8 mouse cellular contexts compared by ENCODE assay signal in genomic region chr6:119330506-119330905, GRCm38 (mm10). TPM values are rescaled to one million over a fixed set of nuclear protein-coding genes. Genes with fewer than 3 reads are reported as not detected.
DNase-seq lines count a peak whose midpoint lies in the region; ATAC-seq and TF ChIP-seq lines count a peak whose summit lies in the region.
"Had no signal": no experiment of that assay in that cellular context is flagged by ENCODE, and none has a peak within 500 bp of the region (broad histone marks: within the 10 kb centered on the region; RNA-seq: fewer than 3 reads in every experiment).

Gene Lrtm2, minus strand, starts transcription at chr6:119330766.

- no peaks in the 10 kb centered on the region for H3K9me3 ChIP-seq in ES-Bruce4 (replicated peaks; ENCODE audit: control insufficient read depth, insufficient read depth, low read length, poor library complexity, severe bottlenecking)
- no peaks in the 10 kb centered on the region for H3K9me3 ChIP-seq in ES-E14 (ENCODE audit: control insufficient read depth, insufficient read depth, low read depth, low read length)
- H3K9me3 ChIP-seq in embryonic facial prominence, embryonic 15.5 days (replicated peaks) = no peaks in the 10 kb centered on the region
- no peaks in the 10 kb centered on the region for H3K9me3 ChIP-seq in midbrain, embryonic 10.5 days (replicated peaks)
- H3K9me3 ChIP-seq in stomach, embryonic 15.5 days = no peaks in the 10 kb centered on the region

- peak within 1 kb of the TSS; percentile 52 for H3K4me2 ChIP-seq in embryonic facial prominence, embryonic 15.5 days (replicated peaks)
- peak within 1 kb of the TSS; percentile 56 for H3K4me2 ChIP-seq in stomach, embryonic 15.5 days

- DNase-seq in ES-E14 (ENCODE audit: low read depth, low spot score) = no peak
- peak; percentile 67 to 75 for DNase-seq in layer of hippocampus, adult 18-20 months (ENCODE audit: low spot score in 2 of 2)
- DNase-seq in midbrain, embryonic 10.5 days (ENCODE audit: low spot score) = peak; percentile 48
- no peak for DNase-seq in MN1 (ENCODE audit: low spot score)

- no peaks in the 10 kb centered on the region for H3K27me3 ChIP-seq in ES-Bruce4 (ENCODE audit: control insufficient read depth, insufficient read depth, low read length, poor library complexity, severe bottlenecking)
- H3K27me3 ChIP-seq in embryonic facial prominence, embryonic 15.5 days = peaks cover 53% of the 10 kb centered on the region
- H3K27me3 ChIP-seq in midbrain, embryonic 10.5 days (ENCODE audit: low read depth, poor library complexity, severe bottlenecking) = peaks cover 98% of the 10 kb centered on the region
- peaks cover 39% of the 10 kb centered on the region for H3K27me3 ChIP-seq in stomach, embryonic 15.5 days (replicated peaks)

- H3K4me1 ChIP-seq in ES-Bruce4 (ENCODE audit: control insufficient read depth, insufficient read depth, low read length) (peaks cover 15% of the 10 kb centered on the region), ES-E14 (ENCODE audit: control insufficient read depth in 2 of 2, insufficient read depth in 2 of 2, low read length in 2 of 2, poor library complexity in 1 of 2) (peaks cover 2 to 40% of the 10 kb centered on the region in 2 experiments; a peak in 3 of 4 replicates)
- peaks cover 21% of the 10 kb centered on the region for H3K4me1 ChIP-seq in embryonic facial prominence, embryonic 15.5 days
- peaks cover 61% of the 10 kb centered on the region for H3K4me1 ChIP-seq in midbrain, embryonic 10.5 days
- peaks cover 16% of the 10 kb centered on the region; the same call in 1 of the 2 replicates for H3K4me1 ChIP-seq in stomach, embryonic 15.5 days

- H3K27ac ChIP-seq in ES-Bruce4 (ENCODE audit: insufficient read depth, low read length) = no peak within 1 kb of the TSS
- H3K27ac ChIP-seq in ES-E14 (ENCODE audit: insufficient read depth, low read depth, low read length, poor library complexity, severe bottlenecking) = no peak within 1 kb of the TSS
- H3K27ac ChIP-seq in embryonic facial prominence, embryonic 15.5 days (replicated peaks) = no peak within 1 kb of the TSS
- no peak within 1 kb of the TSS for H3K27ac ChIP-seq in midbrain, embryonic 10.5 days (replicated peaks)
- no peak within 1 kb of the TSS for H3K27ac ChIP-seq in stomach, embryonic 15.5 days

- no peaks in the 10 kb centered on the region for H3K36me3 ChIP-seq in ES-Bruce4 (ENCODE audit: control insufficient read depth, insufficient read depth, low read length, poor library complexity, severe bottlenecking)
- no peaks in the 10 kb centered on the region for H3K36me3 ChIP-seq in ES-E14 (ENCODE audit: control insufficient read depth, insufficient read depth, low read length, poor library complexity, severe bottlenecking)
- H3K36me3 ChIP-seq in embryonic facial prominence, embryonic 15.5 days = no peaks in the 10 kb centered on the region
- H3K36me3 ChIP-seq in midbrain, embryonic 10.5 days = no peaks in the 10 kb centered on the region
- H3K36me3 ChIP-seq in stomach, embryonic 15.5 days = no peaks in the 10 kb centered on the region

- TF ChIP-seq CTCF in ES-Bruce4 (IDR thresholded peaks at IDR 0.05; ENCODE audit: low read depth, low read length) = no peak

- in situ Hi-C loops in ES-E14 (cut with MboI; ENCODE audit: low sequenced_read_pairs in 2 of 2, unreplicated experiment in 2 of 2) = loop anchor here in 1 of 2 experiments (5.0 kb wide), 1 partner anchor 108 kb away; no protein-coding TSS in a partner anchor

- TF ChIP-seq POLR2A in ES-Bruce4 (IDR thresholded peaks at IDR 0.05; ENCODE audit: insufficient read depth, low read length) = no peak

- no peak for TF ChIP-seq EP300 in ES-Bruce4 (IDR thresholded peaks at IDR 0.05; ENCODE audit: insufficient read depth, low read depth, low read length)

- ATAC-seq in embryonic facial prominence, embryonic 15.5 days (ENCODE audit: insufficient number of reproducible peaks, low FRiP score, low TSS enrichment, low read depth) = no peak
- no peak for ATAC-seq in stomach, embryonic 15.5 days (ENCODE audit: insufficient read depth, low FRiP score, low read depth)

- H3K9ac ChIP-seq in ES-Bruce4 (ENCODE audit: low read depth, poor library complexity, severe bottlenecking) = no peak within 1 kb of the TSS
- peak within 1 kb of the TSS; percentile 12; the same call in 1 of the 2 replicates for H3K9ac ChIP-seq in ES-E14 (ENCODE audit: insufficient read depth, low read depth, low read length, poor library complexity, severe bottlenecking)
- no peak within 1 kb of the TSS for H3K9ac ChIP-seq in embryonic facial prominence, embryonic 15.5 days
- no peak within 1 kb of the TSS for H3K9ac ChIP-seq in stomach, embryonic 15.5 days

- WGBS in embryonic facial prominence, embryonic 15.5 days = under 1% methylated on average over 30 of the region's 31 CpGs
- WGBS in midbrain, embryonic 10.5 days = 1% methylated on average over 31 of the region's 31 CpGs
- 2% methylated on average over 31 of the region's 31 CpGs for WGBS in stomach, embryonic 15.5 days

- peak within 1 kb of the TSS; percentile 34 for H3K4me3 ChIP-seq in ES-Bruce4 (ENCODE audit: low read depth, low read length)
- H3K4me3 ChIP-seq in ES-E14 (ENCODE audit: insufficient read depth in 1 of 2, low read depth in 1 of 2, low read length in 2 of 2, poor library complexity in 1 of 2, severe bottlenecking in 1 of 2) = peak within 1 kb of the TSS; percentile 65 to 66
- H3K4me3 ChIP-seq in embryonic facial prominence, embryonic 15.5 days (replicated peaks) = peak within 1 kb of the TSS; percentile 34
- H3K4me3 ChIP-seq in midbrain, embryonic 10.5 days = peak within 1 kb of the TSS; percentile 53
- peak within 1 kb of the TSS; percentile 29 for H3K4me3 ChIP-seq in stomach, embryonic 15.5 days (replicated peaks)

TF ChIP-seq in ES-E14, 5 proteins besides CTCF, POLR2A, EP300 and RAD21:
- TF ChIP-seq MAFK (IDR thresholded peaks at IDR 0.05; ENCODE audit: insufficient read depth, low read depth, low read length) = no peak
- TF ChIP-seq ZNF384 (IDR thresholded peaks at IDR 0.05; ENCODE audit: low read depth, low read length) = no peak
- TF ChIP-seq HCFC1 (IDR thresholded peaks at IDR 0.05; ENCODE audit: borderline replicate concordance, insufficient read depth, low read length) = no peak
- TF ChIP-seq CHD2 (IDR thresholded peaks at IDR 0.05; ENCODE audit: low read depth, low read length) = no peak
- no peak for TF ChIP-seq ZC3H11A (IDR thresholded peaks at IDR 0.05; ENCODE audit: borderline replicate concordance, low read depth, low read length)
TF ChIP-seq in ES-E14: peak in this region for 0.

RNA-seq across cellular contexts. Expression of gene Lrtm2, which starts in this region (rescaled TPM):
- 0.49 TPM in 1 of 2 replicates, not detected in the other for polyA plus RNA-seq in ES-Bruce4 (2011; ENCODE audit: insufficient read depth, insufficient read length, low read depth, missing spikeins)
- 1.3 and 1.5 TPM in 2 replicates for total RNA-seq in ES-E14 (2012; rRNA removed)
- polyA plus RNA-seq in embryonic facial prominence, embryonic 15.5 days (2015; fragmentation: Nextera tagmentation; extraction: Ambion mirVana) = 0.13 and 0.17 TPM in 2 replicates
- total RNA-seq in layer of hippocampus, adult 18-20 months (2021) = 10 to 100 TPM; 44.3 to 47.4 TPM
- 0.25 and 0.26 TPM in 2 replicates for polyA plus RNA-seq in midbrain, embryonic 10.5 days (2016; fragmentation: Nextera tagmentation; extraction: Ambion mirVana)
- polyA plus RNA-seq in stomach, embryonic 15.5 days (2015; fragmentation: Nextera tagmentation; extraction: Ambion mirVana) = 0.36 and 0.79 TPM in 2 replicates
- total RNA-seq: common myeloid progenitor, adult 5-6 weeks had no signal

Comparison
In these comparisons a context has a peak if more than half of its experiments do, and no peak if none do; other contexts are left out.
1. RNA of gene Lrtm2 (total RNA-seq): 44.3 to 47.4 TPM in layer of hippocampus, adult 18-20 months; 1.3 to 1.5 TPM in ES-E14; every median in the first group is over 10 times any median in the second.
2. Peak in DNase-seq and H3K4me3 ChIP-seq in midbrain, embryonic 10.5 days; RNA of the gene not detected or under 1 TPM.
3. DNase-seq: peak in layer of hippocampus, adult 18-20 months (2 of 2); none in ES-E14 (single experiment) and MN1 (single experiment).
4. Peak in every context shown above with its lines, with median percentiles within 50 percentile points of each other: H3K4me3 ChIP-seq.